Mouse (Mus musculus): ENCODE data around the gene Fgfr2. TPM values are rescaled to one million over a fixed set of nuclear protein-coding genes. Genes with fewer than 3 reads are reported as not detected.

The Fgfr2 gene
- polyA plus RNA-seq, 1 experiment from 2014 or later: 24.1 TPM

- Histone ChIP-seq H3K27ac (ENCODE audit: low read depth, low read length) (no peak overlapping the region), H3K9ac (ENCODE audit: low read depth, low read length) (no peak overlapping the region), H3K4me1 (ENCODE audit: control insufficient read depth, insufficient read depth, low read depth, low read length) (peaks cover 9% of the 10 kb centered on the region), H3K36me3 (ENCODE audit: control insufficient read depth, insufficient read depth, low read length) (no peaks in the 10 kb centered on the region; the same call in 1 of the 2 replicates), H3K4me2 (ENCODE audit: low read length) (no peak overlapping the region), H3K9me3 (ENCODE audit: control insufficient read depth, low read length) (no peaks in the 10 kb centered on the region), H3K27me3 (replicated peaks; ENCODE audit: control insufficient read depth, insufficient read depth, low read length) (0 out of 2 replicates have a peak, but pooled peaks cover 2% of the 10 kb centered on the region), H3K4me3 (ENCODE audit: low read length) (no peak overlapping the region)
- no peak for ATAC-seq
- WGBS: 84% methylated on average over 3 of the region's 3 CpGs
Observed at GRCm38 (mm10) chr7:130378308-130378707, 2744.8 kb downstream of the Fgfr2 start.

GRCm38 (mm10) chr7:130374311-130374710 is 2748.8 kb downstream of the Fgfr2 start:
- peaks cover 2% of the 10 kb centered on the region for H3K4me1 ChIP-seq (ENCODE audit: control insufficient read depth, insufficient read depth, low read depth, low read length)
- H3K4me2 ChIP-seq (ENCODE audit: low read length): no peak overlapping the region
- H3K36me3 ChIP-seq (ENCODE audit: control insufficient read depth, insufficient read depth, low read length): no peaks in the 10 kb centered on the region; the same call in 1 of the 2 replicates
- H3K27ac ChIP-seq (ENCODE audit: low read depth, low read length): no peak overlapping the region
- H3K27me3 ChIP-seq (replicated peaks; ENCODE audit: control insufficient read depth, insufficient read depth, low read length): 0 out of 2 replicates have a peak, but pooled peaks cover 2% of the 10 kb centered on the region
- H3K9ac ChIP-seq (ENCODE audit: low read depth, low read length): no peak overlapping the region
- ATAC-seq: no peak
- H3K9me3 ChIP-seq (ENCODE audit: control insufficient read depth, low read length): no peaks in the 10 kb centered on the region
- 86% methylated on average over 9 of the region's 9 CpGs for WGBS
- H3K4me3 ChIP-seq (ENCODE audit: low read length): no peak overlapping the region

DNA sequence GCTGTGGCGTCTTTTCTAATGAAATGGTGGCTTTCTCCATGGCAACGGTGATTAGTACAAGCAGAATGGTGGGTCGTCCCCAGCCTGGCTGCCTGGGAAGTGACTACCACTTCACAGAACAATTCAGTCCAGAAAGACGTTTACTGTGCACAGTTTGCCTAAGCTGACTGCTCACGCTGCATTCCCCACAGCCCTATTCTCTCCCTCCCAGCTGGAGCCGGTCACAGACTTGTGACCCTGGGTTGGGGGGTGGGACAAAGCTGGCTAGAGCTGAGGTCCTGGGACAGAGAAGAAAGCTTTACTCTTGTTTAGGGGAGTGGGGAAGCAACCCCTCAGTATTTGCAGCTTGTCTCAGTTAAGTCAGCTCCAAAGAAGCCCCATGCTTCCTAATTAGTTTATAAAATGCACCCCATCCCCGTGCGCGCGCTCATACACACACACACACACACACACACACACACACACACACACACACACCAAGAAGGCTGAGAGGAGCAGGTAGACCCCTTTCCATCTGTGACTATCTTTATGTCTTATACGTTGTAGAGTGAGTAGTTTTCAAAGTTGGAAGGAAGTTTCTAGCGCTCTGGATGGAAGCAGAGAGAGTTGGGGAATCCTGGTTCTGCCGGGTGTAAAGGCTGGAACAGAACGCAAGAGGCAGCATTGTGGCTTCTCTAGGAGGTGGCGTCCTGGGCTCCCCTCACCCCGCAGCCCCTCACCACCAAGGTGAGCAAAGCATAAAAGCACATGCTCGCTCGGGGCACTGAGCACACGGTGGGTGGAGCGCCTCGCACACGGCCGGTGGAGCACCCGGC is 2754.1 kb downstream of the Fgfr2 start:
- Histone ChIP-seq H3K4me1 (ENCODE audit: control insufficient read depth, insufficient read depth, low read depth, low read length) (peaks cover 15% of the 10 kb centered on the region), H3K27ac (ENCODE audit: low read depth, low read length) (peak overlapping the region; percentile 35), H3K9ac (ENCODE audit: low read depth, low read length) (peak overlapping the region; percentile 42; the same call in 1 of the 2 replicates), H3K4me3 (ENCODE audit: low read length) (no peak overlapping the region), H3K9me3 (ENCODE audit: control insufficient read depth, low read length) (no peaks in the 10 kb centered on the region), H3K36me3 (ENCODE audit: control insufficient read depth, insufficient read depth, low read length) (no peaks in the 10 kb centered on the region), H3K4me2 (ENCODE audit: low read length) (peak overlapping the region; percentile 49), H3K27me3 (replicated peaks; ENCODE audit: control insufficient read depth, insufficient read depth, low read length) (no peaks in the 10 kb centered on the region)
- WGBS: 16% methylated on average over 24 of the region's 24 CpGs
- ATAC-seq: peak; percentile 81

GRCm38 (mm10) chr7:130368036-130368826 is 2754.9 kb downstream of the Fgfr2 start:
- H3K4me2 ChIP-seq (ENCODE audit: low read length): peak overlapping the region; percentile 49
- H3K9me3 ChIP-seq (ENCODE audit: control insufficient read depth, low read length): no peaks in the 10 kb centered on the region
- no peaks in the 10 kb centered on the region for H3K36me3 ChIP-seq (ENCODE audit: control insufficient read depth, insufficient read depth, low read length)
- no peak overlapping the region for H3K4me3 ChIP-seq (ENCODE audit: low read length)
- 16% methylated on average over 13 of the region's 13 CpGs for WGBS
- peak overlapping the region; percentile 35 for H3K27ac ChIP-seq (ENCODE audit: low read depth, low read length)
- H3K27me3 ChIP-seq (replicated peaks; ENCODE audit: control insufficient read depth, insufficient read depth, low read length): no peaks in the 10 kb centered on the region
- ATAC-seq: peak; percentile 44
- peaks cover 15% of the 10 kb centered on the region for H3K4me1 ChIP-seq (ENCODE audit: control insufficient read depth, insufficient read depth, low read depth, low read length)
- H3K9ac ChIP-seq (ENCODE audit: low read depth, low read length): peak overlapping the region; percentile 42; the same call in 1 of the 2 replicates

DNA sequence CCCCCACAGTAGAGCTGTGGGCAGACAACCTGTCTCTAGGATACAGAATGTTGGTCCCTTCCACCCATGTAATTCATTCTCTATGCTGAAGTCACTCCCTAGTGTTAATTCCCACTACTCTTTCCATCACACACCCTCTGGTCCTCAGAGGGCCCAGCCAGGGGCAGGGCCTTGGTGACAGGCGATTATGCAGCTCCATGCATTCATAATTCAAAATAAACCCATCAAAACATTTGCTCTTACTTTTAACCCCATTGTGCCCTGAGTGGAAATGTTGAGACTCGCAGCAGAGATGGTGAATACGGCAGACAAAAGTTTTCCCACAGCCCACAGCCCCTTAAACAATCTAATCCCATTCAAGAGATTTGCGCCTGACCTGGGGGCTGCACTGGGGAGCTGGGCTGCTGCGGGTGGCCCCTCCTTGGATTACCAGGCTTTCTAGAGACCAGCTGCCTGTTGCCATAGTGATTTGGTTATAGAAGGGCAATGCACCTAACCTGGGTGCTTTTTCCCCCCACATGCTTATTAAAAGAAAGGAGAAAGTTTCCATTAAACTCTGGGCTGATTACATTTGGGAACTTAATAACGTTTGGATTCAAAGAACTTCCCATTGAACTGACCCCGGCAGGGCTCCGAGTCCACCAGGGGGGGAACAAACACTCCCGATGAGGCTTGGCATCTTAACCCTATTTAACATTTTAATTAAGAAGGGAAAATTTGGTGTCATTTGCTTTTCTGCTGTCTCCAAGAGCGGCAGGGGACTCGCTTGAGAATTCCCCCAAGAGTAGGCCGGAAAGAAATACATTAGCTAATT is 2755.7 kb downstream of the Fgfr2 start:
- 11% methylated on average over 12 of the region's 12 CpGs for WGBS
- ATAC-seq: peak; percentile 74
- no peak overlapping the region; the same call in 1 of the 2 replicates for H3K27ac ChIP-seq (ENCODE audit: low read depth, low read length)
- peaks cover 15% of the 10 kb centered on the region for H3K4me1 ChIP-seq (ENCODE audit: control insufficient read depth, insufficient read depth, low read depth, low read length)
- H3K4me2 ChIP-seq (ENCODE audit: low read length): no peak overlapping the region
- H3K9ac ChIP-seq (ENCODE audit: low read depth, low read length): no peak overlapping the region
- H3K4me3 ChIP-seq (ENCODE audit: low read length): no peak overlapping the region
- no peaks in the 10 kb centered on the region for H3K9me3 ChIP-seq (ENCODE audit: control insufficient read depth, low read length)
- no peaks in the 10 kb centered on the region for H3K27me3 ChIP-seq (replicated peaks; ENCODE audit: control insufficient read depth, insufficient read depth, low read length)
- H3K36me3 ChIP-seq (ENCODE audit: control insufficient read depth, insufficient read depth, low read length): no peaks in the 10 kb centered on the region

DNA sequence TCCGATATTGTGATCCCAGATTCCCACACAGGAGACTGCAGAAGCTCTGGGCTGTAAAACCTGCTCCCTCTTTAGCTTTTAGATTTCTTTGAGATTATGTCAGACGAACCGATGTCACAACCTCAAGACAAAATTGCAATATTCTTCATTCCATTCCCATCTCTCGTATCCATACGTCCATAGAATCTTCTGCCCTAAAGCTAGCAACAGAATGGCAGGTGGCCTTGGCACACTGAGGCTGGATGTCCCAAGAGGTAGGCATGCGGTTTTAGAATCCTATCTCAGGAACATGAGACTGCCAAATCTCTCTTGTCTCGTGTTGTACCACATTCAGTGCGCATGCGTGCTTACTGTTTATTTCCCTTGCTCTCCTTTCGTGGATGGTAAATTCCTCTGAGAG is 2757.4 kb downstream of the Fgfr2 start:
- no peak for ATAC-seq
- 93% methylated on average over 10 of the region's 10 CpGs for WGBS

GRCm38 (mm10) chr7:130340412-130341152 is 2782.6 kb downstream of the Fgfr2 start:
- 66% methylated on average over 6 of the region's 6 CpGs for WGBS
- Histone ChIP-seq H3K36me3 (ENCODE audit: control insufficient read depth, insufficient read depth, low read length) (no peaks in the 10 kb centered on the region), H3K4me3 (ENCODE audit: low read length) (no peak overlapping the region), H3K9me3 (ENCODE audit: control insufficient read depth, low read length) (no peaks in the 10 kb centered on the region), H3K27ac (ENCODE audit: low read depth, low read length) (no peak overlapping the region), H3K4me1 (ENCODE audit: control insufficient read depth, insufficient read depth, low read depth, low read length) (no peaks in the 10 kb centered on the region), H3K9ac (ENCODE audit: low read depth, low read length) (no peak overlapping the region), H3K27me3 (replicated peaks; ENCODE audit: control insufficient read depth, insufficient read depth, low read length) (no peaks in the 10 kb centered on the region; the same call in 1 of the 2 replicates), H3K4me2 (ENCODE audit: low read length) (no peak overlapping the region)
- no peak for ATAC-seq

More for the DNA sequence above, 2757.4 kb downstream of the Fgfr2 start:
- H3K4me3 ChIP-seq (ENCODE audit: low read length): no peak overlapping the region
- no peak overlapping the region for H3K9ac ChIP-seq (ENCODE audit: low read depth, low read length)
- H3K27me3 ChIP-seq (replicated peaks; ENCODE audit: control insufficient read depth, insufficient read depth, low read length): no peaks in the 10 kb centered on the region
- H3K4me1 ChIP-seq (ENCODE audit: control insufficient read depth, insufficient read depth, low read depth, low read length): peaks cover 15% of the 10 kb centered on the region
- H3K27ac ChIP-seq (ENCODE audit: low read depth, low read length): no peak overlapping the region
- H3K4me2 ChIP-seq (ENCODE audit: low read length): no peak overlapping the region
- H3K36me3 ChIP-seq (ENCODE audit: control insufficient read depth, insufficient read depth, low read length): no peaks in the 10 kb centered on the region
- no peaks in the 10 kb centered on the region for H3K9me3 ChIP-seq (ENCODE audit: control insufficient read depth, low read length)

DNA sequence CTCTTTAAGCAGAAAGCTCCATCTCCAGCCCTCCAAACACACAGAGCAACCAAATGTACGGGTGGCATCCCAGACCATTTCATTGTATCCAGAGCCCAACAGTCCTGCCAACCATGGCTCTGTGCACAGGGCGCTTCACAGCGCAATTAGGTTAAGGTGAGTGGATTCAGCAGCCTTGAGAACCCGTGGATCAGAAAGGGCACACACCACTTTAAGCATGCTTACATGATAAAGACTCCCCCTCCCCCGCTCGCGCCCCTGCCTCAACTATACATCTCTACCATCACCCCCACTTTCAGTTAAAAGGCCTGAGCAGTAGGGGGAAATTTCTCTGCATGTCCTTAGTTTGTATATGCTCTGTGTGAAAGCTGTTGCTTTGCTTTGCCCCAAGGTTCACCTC is 2785.5 kb downstream of the Fgfr2 start:
- H3K4me2 ChIP-seq (ENCODE audit: low read length): no peak overlapping the region
- no peaks in the 10 kb centered on the region; the same call in 1 of the 2 replicates for H3K4me1 ChIP-seq (ENCODE audit: control insufficient read depth, insufficient read depth, low read depth, low read length)
- H3K9me3 ChIP-seq (ENCODE audit: control insufficient read depth, low read length): no peaks in the 10 kb centered on the region
- peaks cover 2% of the 10 kb centered on the region; the same call in 1 of the 2 replicates for H3K27me3 ChIP-seq (replicated peaks; ENCODE audit: control insufficient read depth, insufficient read depth, low read length)
- WGBS: 95% methylated on average over 7 of the region's 7 CpGs
- H3K27ac ChIP-seq (ENCODE audit: low read depth, low read length): no peak overlapping the region
- H3K36me3 ChIP-seq (ENCODE audit: control insufficient read depth, insufficient read depth, low read length): no peaks in the 10 kb centered on the region
- no peak overlapping the region for H3K9ac ChIP-seq (ENCODE audit: low read depth, low read length)
- no peak overlapping the region for H3K4me3 ChIP-seq (ENCODE audit: low read length)
- no peak for ATAC-seq
